Mouse (Mus musculus) kidney, postnatal 0 days (tissue): Measurements from ENCODE around the gene Adamtsl2. TPM values are rescaled to one million over a fixed set of nuclear protein-coding genes. Genes with fewer than 3 reads are reported as not detected.

Source experiments
- ATAC-seq: fragments of 200-750 bp; cut with Nextera tagmentation; replicated peaks from 2 replicates; pipeline ENCODE4 v1.8.0; 2017; ENCODE audit warnings: low read depth, moderate number of reproducible peaks, moderate TSS enrichment, moderate library complexity; ENCODE audit not compliant: low FRiP score
- DNase-seq: peaks from one replicate; pipeline ENCODE4 v3.0.0-alpha.2; 2016; ENCODE audit warnings: low spot score
- H3K27ac ChIP-seq: fragments of 300-500 bp; sonication (generic); 2 replicates; pipeline ENCODE4 v1.5.1; 2014; ENCODE audit warnings: mild to moderate bottlenecking
- H3K27me3 ChIP-seq: fragments of 300-500 bp; sonication (generic); 2 replicates; pipeline ENCODE4 v1.6.1; 2014; ENCODE audit warnings: low read length, mixed read lengths; ENCODE audit not compliant: insufficient read depth
- H3K36me3 ChIP-seq: fragments of 300-500 bp; sonication (generic); 2 replicates; pipeline ENCODE4 v1.6.1; 2014; ENCODE audit warnings: low read length, mixed read lengths; ENCODE audit not compliant: insufficient read depth
- H3K4me1 ChIP-seq: fragments of 300-500 bp; sonication (generic); replicated peaks from 2 replicates; pipeline ENCODE4 v1.6.1; 2014; ENCODE audit warnings: antibody characterized with exemption, low read length, mixed read lengths; ENCODE audit not compliant: insufficient read depth
- H3K4me2 ChIP-seq: fragments of 300-500 bp; sonication (generic); 2 replicates; pipeline ENCODE4 v1.6.1; 2014; ENCODE audit warnings: mild to moderate bottlenecking, low read length, moderate library complexity, mixed read lengths
- H3K4me3 ChIP-seq: fragments of 300-500 bp; sonication (generic); replicated peaks from 2 replicates; pipeline ENCODE4 v1.5.1; 2014; ENCODE audit warnings: low read depth, low read length
- H3K9ac ChIP-seq: fragments of 300-500 bp; sonication (generic); 2 replicates; pipeline ENCODE4 v1.6.1; 2014; ENCODE audit warnings: low read depth, low read length
- H3K9me3 ChIP-seq: fragments of 300-500 bp; sonication (generic); replicated peaks from 2 replicates; pipeline ENCODE4 v1.6.1; 2016; ENCODE audit warnings: low read length, inconsistent platforms, mixed read lengths
- CTCF ChIP-seq: IDR thresholded peaks from 2 replicates; pipeline ENCODE4 v1.5.1; 2016; ENCODE audit warnings: antibody characterized with exemption, low read depth, mild to moderate bottlenecking, moderate library complexity
- WGBS: fragments of 180-500 bp; shearing (Covaris S2); extraction: QIAGEN DNeasy Blood & Tissue Kit; methylation state at CpG from one replicate; pipeline ENCODE4 v1.1.7; 2014; 5-methylcytosine and 5-hydroxymethylcytosine counted together
- polyA plus RNA-seq: library from polyadenylated mRNA; unstranded; fragments of >200 nt; fragmentation: Nextera tagmentation; extraction: Ambion mirVana; gene quantifications from 2 replicates; pipeline ENCODE4 v1.2.1, GENCODE M21; 2015

The Adamtsl2 gene
- polyA plus RNA-seq, 1 experiment from 2014 or later: 0.83 TPM

- Histone ChIP-seq H3K27me3 (no peaks in the 10 kb centered on the region), H3K9me3 (no peaks in the 10 kb centered on the region), H3K9ac (no peak overlapping the region), H3K27ac (no peak overlapping the region), H3K36me3 (no peaks in the 10 kb centered on the region), H3K4me2 (no peak overlapping the region), H3K4me3 (no peak overlapping the region), H3K4me1 (peaks cover 25% of the 10 kb centered on the region)
- no peak for TF ChIP-seq CTCF
- DNase-seq: no peak
- WGBS: 26% methylated on average over 2 of the region's 2 CpGs
- no peak for ATAC-seq
Measured at GRCm38 (mm10) chr2:27078312-27078711, 867 bp upstream of the Adamtsl2 start.

GRCm38 (mm10) chr2:27079649-27080048 is 470 bp downstream of the Adamtsl2 start:
- no peak overlapping the region for H3K4me3 ChIP-seq
- H3K4me1 ChIP-seq: peaks cover 25% of the 10 kb centered on the region
- DNase-seq: peak; percentile 42
- H3K9me3 ChIP-seq: no peaks in the 10 kb centered on the region
- no peak for TF ChIP-seq CTCF
- no peaks in the 10 kb centered on the region for H3K36me3 ChIP-seq
- no peak for ATAC-seq
- H3K4me2 ChIP-seq: peak overlapping the region; percentile 38; the same call in 1 of the 2 replicates
- WGBS: 59% methylated on average over 2 of the region's 2 CpGs
- H3K27ac ChIP-seq: no peak overlapping the region
- no peaks in the 10 kb centered on the region for H3K27me3 ChIP-seq
- H3K9ac ChIP-seq: no peak overlapping the region

- peak; percentile 48 for DNase-seq
- 49% methylated on average over 12 of the region's 12 CpGs for WGBS
Measured at GRCm38 (mm10) chr2:27083761-27084475, 4.7 kb downstream of the Adamtsl2 start.

GRCm38 (mm10) chr2:27084963-27085362 is 5.8 kb downstream of the Adamtsl2 start:
- Histone ChIP-seq H3K4me3 (no peak overlapping the region), H3K36me3 (no peaks in the 10 kb centered on the region), H3K9ac (no peak overlapping the region), H3K27me3 (no peaks in the 10 kb centered on the region), H3K9me3 (no peaks in the 10 kb centered on the region), H3K4me1 (no peaks in the 10 kb centered on the region; the same call in 1 of the 2 replicates), H3K4me2 (no peak overlapping the region), H3K27ac (no peak overlapping the region)
- no peak for TF ChIP-seq CTCF
- 23% methylated on average over 8 of the region's 8 CpGs for WGBS
- no peak for ATAC-seq
- DNase-seq: no peak

More at GRCm38 (mm10) chr2:27083761-27084475, 4.7 kb downstream of the Adamtsl2 start:
- Histone ChIP-seq H3K36me3 (no peaks in the 10 kb centered on the region), H3K27ac (no peak overlapping the region), H3K27me3 (no peaks in the 10 kb centered on the region), H3K4me1 (peaks cover 9% of the 10 kb centered on the region), H3K9me3 (no peaks in the 10 kb centered on the region), H3K4me2 (no peak overlapping the region), H3K4me3 (no peak overlapping the region), H3K9ac (no peak overlapping the region)
- ATAC-seq: no peak
- TF ChIP-seq CTCF: no peak

- Histone ChIP-seq H3K9ac (no peak overlapping the region), H3K36me3 (no peaks in the 10 kb centered on the region), H3K4me2 (no peak overlapping the region), H3K27ac (no peak overlapping the region), H3K4me3 (no peak overlapping the region), H3K9me3 (no peaks in the 10 kb centered on the region), H3K4me1 (no peaks in the 10 kb centered on the region; the same call in 1 of the 2 replicates), H3K27me3 (no peaks in the 10 kb centered on the region)
- no peak for TF ChIP-seq CTCF
- peak; percentile 62 for DNase-seq
- WGBS: 17% methylated on average over 2 of the region's 2 CpGs
- ATAC-seq: no peak
Measured at GRCm38 (mm10) chr2:27085801-27086200, 6.6 kb downstream of the Adamtsl2 start.

GRCm38 (mm10) chr2:27086483-27087010 is 7.4 kb downstream of the Adamtsl2 start:
- Histone ChIP-seq H3K9me3 (no peaks in the 10 kb centered on the region), H3K4me2 (no peak overlapping the region), H3K36me3 (no peaks in the 10 kb centered on the region), H3K27me3 (no peaks in the 10 kb centered on the region), H3K27ac (no peak overlapping the region), H3K9ac (no peak overlapping the region), H3K4me1 (no peaks in the 10 kb centered on the region; the same call in 1 of the 2 replicates), H3K4me3 (no peak overlapping the region)
- ATAC-seq (no peak; the same call in 1 of the 2 replicates), DNase-seq (no peak)
- TF ChIP-seq CTCF: no peak
- 87% methylated on average over 4 of the region's 4 CpGs for WGBS
